Mouse (Mus musculus) bone marrow macrophage, adult 2 months (primary cell): ENCODE results near the gene Rnf208. TPM values are rescaled to one million over a fixed set of nuclear protein-coding genes. Genes with fewer than 3 reads are reported as not detected.
"Not testable (repeated sequence)": the region's sequence is repeated elsewhere in the genome, so short reads cannot be mapped to it uniquely, and the experiment has no call there.

Source experiments
- H3K27ac ChIP-seq: 2 replicates; pipeline ENCODE4 v1.5.1; 2012; ENCODE audit warnings: low read depth, low read length; ENCODE audit not compliant: insufficient read depth
- H3K4me1 ChIP-seq: 2 replicates; pipeline ENCODE4 v1.6.1; 2012; ENCODE audit warnings: low read length; ENCODE audit not compliant: control insufficient read depth, insufficient read depth
- H3K4me3 ChIP-seq: 2 replicates; pipeline ENCODE4 v1.5.1; 2012; ENCODE audit warnings: mild to moderate bottlenecking, low read length, moderate library complexity; ENCODE audit not compliant: insufficient read depth
- CTCF ChIP-seq: IDR thresholded peaks from 2 replicates; pipeline ENCODE4 v1.5.1; 2012; ENCODE audit warnings: low read depth, mild to moderate bottlenecking, low read length, moderate library complexity
- POLR2A ChIP-seq: IDR thresholded peaks from 2 replicates; pipeline ENCODE4 v1.6.1; 2012; ENCODE audit warnings: mild to moderate bottlenecking, low read depth, low read length, borderline replicate concordance
- polyA plus RNA-seq: library from polyadenylated mRNA; stranded (reverse); fragments of >200 nt; gene quantifications from 2 replicates; pipeline ENCODE4 v1.2.4, GENCODE M21; 2012; ENCODE audit not compliant: missing spikeins, insufficient read depth, insufficient read length

Rnf208 gene
- polyA plus RNA-seq, 1 experiment: 0.66 TPM

GRCm38 (mm10) chr2:25244144-25244543 lies 2.1 kb downstream of the Rnf208 start:
- H3K4me1 ChIP-seq: peaks cover 13% of the 10 kb centered on the region; the same call in 1 of the 2 replicates
- no peak for TF ChIP-seq CTCF
- no peak for TF ChIP-seq POLR2A
- no peak overlapping the region for H3K4me3 ChIP-seq
- no peak overlapping the region for H3K27ac ChIP-seq

GRCm38 (mm10) chr2:25246183-25247072 lies 4.4 kb downstream of the Rnf208 start, which contains the start of gene AL732309.1:
Gene AL732309.1 (minus strand): TSS chr2:25246863.
- Histone ChIP-seq H3K4me3 (no peak within 1 kb of the TSS), H3K4me1 (peaks cover 2% of the 10 kb centered on the region; the same call in 1 of the 2 replicates), H3K27ac (no peak within 1 kb of the TSS)
- TF ChIP-seq POLR2A (no peak), CTCF (no peak)

- Histone ChIP-seq H3K27ac (no peak overlapping the region), H3K4me3 (no peak overlapping the region), H3K4me1 (peaks cover 7% of the 10 kb centered on the region)
- TF ChIP-seq CTCF: no peak
- no peak for TF ChIP-seq POLR2A
Measured at GRCm38 (mm10) chr2:25252331-25252730, 10.3 kb downstream of the Rnf208 start.

DNA sequence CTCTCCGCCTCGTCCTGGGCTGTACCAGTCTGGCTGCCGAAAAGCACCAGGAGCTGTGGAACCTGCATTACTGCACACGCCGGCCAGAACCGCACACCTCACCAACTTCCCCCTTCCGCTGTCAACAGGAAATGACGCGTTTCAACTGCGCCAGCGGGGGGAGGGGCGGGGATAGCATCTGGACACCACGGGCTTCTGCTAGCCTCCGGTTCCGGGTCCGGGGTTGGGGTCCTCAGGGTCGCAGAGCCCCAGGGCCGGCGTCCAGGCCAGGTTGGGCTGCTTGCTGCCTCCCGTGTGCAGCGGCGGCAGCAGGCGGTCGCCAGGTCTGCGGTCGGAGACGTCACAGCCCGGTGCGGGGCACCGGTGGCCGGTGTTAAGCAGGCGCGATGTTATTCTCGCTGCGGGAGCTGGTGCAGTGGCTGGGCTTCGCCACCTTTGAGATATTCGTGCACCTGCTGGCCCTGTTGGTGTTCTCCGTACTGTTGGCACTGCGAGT lies 13.3 kb downstream of the Rnf208 start, which contains the start of gene Tmem203:
Gene Tmem203, plus strand, starts transcription at position 156 of the 496 bp plus-strand sequence.
- Histone ChIP-seq H3K4me3 (peak within 1 kb of the TSS; percentile 97), H3K27ac (peak within 1 kb of the TSS; percentile 65), H3K4me1 (peaks cover 7% of the 10 kb centered on the region)
- no peak for TF ChIP-seq POLR2A
- no peak for TF ChIP-seq CTCF

DNA sequence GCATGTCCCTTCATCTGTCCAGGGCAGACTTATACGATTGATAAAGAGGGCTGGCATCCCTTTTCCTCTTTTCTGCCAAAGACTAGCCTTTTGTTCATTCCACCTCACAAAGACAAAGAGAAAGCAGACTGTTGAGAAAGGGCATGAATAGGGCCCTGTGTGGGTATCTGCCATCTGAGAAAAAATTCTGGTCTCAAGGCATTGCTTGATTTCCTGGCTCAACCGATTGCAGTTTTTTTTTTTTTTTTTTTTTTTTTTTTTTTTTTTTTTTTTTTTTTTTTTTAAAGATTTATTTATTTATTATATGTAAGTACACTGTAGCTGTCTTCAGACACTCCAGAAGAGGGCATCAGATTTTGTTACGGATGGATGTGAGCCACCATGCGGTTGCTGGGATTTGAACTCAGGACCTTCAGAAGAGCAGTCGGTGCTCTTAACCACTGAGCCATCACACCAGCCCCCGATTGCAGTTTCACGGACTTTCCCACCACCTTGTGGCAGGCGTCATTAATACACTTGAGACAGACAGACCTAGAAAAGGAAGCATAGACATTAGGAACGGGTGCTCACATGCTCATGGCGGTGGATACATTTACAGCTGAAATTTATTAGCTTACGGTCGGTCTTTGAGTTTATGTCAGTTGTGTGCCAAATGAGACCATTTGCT lies 14.5 kb downstream of the Rnf208 start:
- H3K4me3 ChIP-seq: peak overlapping the region; percentile 97
- H3K4me1 ChIP-seq, H3K27ac ChIP-seq: not testable (repeated sequence)

- not testable (repeated sequence) for H3K4me3 ChIP-seq
Measured at GRCm38 (mm10) chr2:25257250-25257649, 15.2 kb downstream of the Rnf208 start.

DNA sequence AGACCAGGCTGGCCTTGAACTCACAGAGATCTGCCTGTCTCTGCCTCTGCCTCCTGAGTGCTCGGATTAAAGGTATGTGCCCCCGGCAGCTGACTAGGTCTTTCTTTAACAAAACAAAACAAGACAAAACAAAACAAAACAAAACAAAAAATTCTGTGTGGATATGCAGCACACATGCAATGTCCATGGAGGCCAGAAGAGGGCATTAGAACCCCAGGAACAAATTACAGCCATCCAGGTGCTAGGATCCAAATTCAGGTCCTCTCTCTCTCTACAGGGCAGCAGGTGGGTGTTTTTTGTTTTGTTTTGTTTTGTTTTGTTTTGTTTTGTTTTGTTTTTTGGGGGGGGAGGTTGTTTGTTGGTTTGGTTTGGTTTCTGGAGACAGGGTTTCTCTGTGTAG lies 16.8 kb downstream of the Rnf208 start:
- Histone ChIP-seq H3K4me1 (peaks cover 10% of the 10 kb centered on the region), H3K4me3 (no peak overlapping the region), H3K27ac (no peak overlapping the region)
- TF ChIP-seq POLR2A (no peak), CTCF (no peak)

More at GRCm38 (mm10) chr2:25257250-25257649, 15.2 kb downstream of the Rnf208 start:
- H3K27ac ChIP-seq, H3K4me1 ChIP-seq: not testable (repeated sequence)

- TF ChIP-seq POLR2A (no peak), CTCF (no peak)
- Histone ChIP-seq H3K4me1 (peaks cover 33% of the 10 kb centered on the region), H3K27ac (no peak overlapping the region)
Measured at GRCm38 (mm10) chr2:25261870-25262269, 19.8 kb downstream of the Rnf208 start.

GRCm38 (mm10) chr2:25262291-25262767 lies 20.3 kb downstream of the Rnf208 start, which contains the start of gene Tprn:
Gene Tprn (plus strand): TSS chr2:25262618.
- H3K4me3 ChIP-seq: peak within 1 kb of the TSS; percentile 89
- no peak for TF ChIP-seq CTCF
- no peak for TF ChIP-seq POLR2A
- H3K27ac ChIP-seq: peak within 1 kb of the TSS; percentile 23
- peaks cover 35% of the 10 kb centered on the region for H3K4me1 ChIP-seq

More at GRCm38 (mm10) chr2:25261870-25262269, 19.8 kb downstream of the Rnf208 start:
- peak overlapping the region; percentile 50 for H3K4me3 ChIP-seq
